13 mouse cellular contexts compared by ENCODE assay signal in genomic region chrX:151496596-151496995, GRCm38 (mm10).
"Had no signal": no experiment of that assay in that cellular context is flagged by ENCODE, and none has a peak within 500 bp of the region (broad histone marks: within the 10 kb centered on the region; RNA-seq: fewer than 3 reads in every experiment).

No protein-coding gene starts in this region.

- DNase-seq: kidney, adult 2 months; kidney, postnatal 25 days; layer of hippocampus, adult 9-11 months; liver, embryonic 13.5 days; lung, embryonic 14.5 days; midbrain, embryonic 14.5 days; thymus, adult 2 months; thymus, postnatal 14 days; thymus, postnatal 4 days had no signal

- H3K4me3 ChIP-seq: layer of hippocampus, adult 2 months; liver, embryonic 13.5 days had no signal

- H3K4me1 ChIP-seq: liver, embryonic 13.5 days had no signal

- H3K27ac ChIP-seq: kidney, postnatal 0 days; layer of hippocampus, adult 2 months; liver, embryonic 13.5 days; macrophage had no signal

- ATAC-seq: lung, postnatal 0 days had no signal
